Mouse (Mus musculus) kidney, postnatal 0 days (tissue): ENCODE data around the gene Crhr2. TPM values are rescaled to one million over a fixed set of nuclear protein-coding genes. Genes with fewer than 3 reads are reported as not detected.
A peak's percentile ranks its signal among the peaks of the same experiment; 100 is the strongest.

ENCODE experiments used
- ATAC-seq: fragments of 200-750 bp; cut with Nextera tagmentation; replicated peaks from 2 replicates; pipeline ENCODE4 v1.8.0; 2017; ENCODE audit warnings: low read depth, moderate number of reproducible peaks, moderate TSS enrichment, moderate library complexity; ENCODE audit not compliant: low FRiP score
- DNase-seq: peaks from one replicate; pipeline ENCODE4 v3.0.0-alpha.2; 2016; ENCODE audit warnings: low spot score
- H3K27ac ChIP-seq: fragments of 300-500 bp; sonication (generic); 2 replicates; pipeline ENCODE4 v1.5.1; 2014; ENCODE audit warnings: mild to moderate bottlenecking
- H3K27me3 ChIP-seq: fragments of 300-500 bp; sonication (generic); 2 replicates; pipeline ENCODE4 v1.6.1; 2014; ENCODE audit warnings: low read length, mixed read lengths; ENCODE audit not compliant: insufficient read depth
- H3K36me3 ChIP-seq: fragments of 300-500 bp; sonication (generic); 2 replicates; pipeline ENCODE4 v1.6.1; 2014; ENCODE audit warnings: low read length, mixed read lengths; ENCODE audit not compliant: insufficient read depth
- H3K4me1 ChIP-seq: fragments of 300-500 bp; sonication (generic); replicated peaks from 2 replicates; pipeline ENCODE4 v1.6.1; 2014; ENCODE audit warnings: antibody characterized with exemption, low read length, mixed read lengths; ENCODE audit not compliant: insufficient read depth
- H3K4me2 ChIP-seq: fragments of 300-500 bp; sonication (generic); 2 replicates; pipeline ENCODE4 v1.6.1; 2014; ENCODE audit warnings: mild to moderate bottlenecking, low read length, moderate library complexity, mixed read lengths
- H3K4me3 ChIP-seq: fragments of 300-500 bp; sonication (generic); replicated peaks from 2 replicates; pipeline ENCODE4 v1.5.1; 2014; ENCODE audit warnings: low read depth, low read length
- H3K9ac ChIP-seq: fragments of 300-500 bp; sonication (generic); 2 replicates; pipeline ENCODE4 v1.6.1; 2014; ENCODE audit warnings: low read depth, low read length
- H3K9me3 ChIP-seq: fragments of 300-500 bp; sonication (generic); replicated peaks from 2 replicates; pipeline ENCODE4 v1.6.1; 2016; ENCODE audit warnings: low read length, inconsistent platforms, mixed read lengths
- CTCF ChIP-seq: IDR thresholded peaks from 2 replicates; pipeline ENCODE4 v1.5.1; 2016; ENCODE audit warnings: antibody characterized with exemption, low read depth, mild to moderate bottlenecking, moderate library complexity
- WGBS: fragments of 180-500 bp; shearing (Covaris S2); extraction: QIAGEN DNeasy Blood & Tissue Kit; methylation state at CpG from one replicate; pipeline ENCODE4 v1.1.7; 2014; 5-methylcytosine and 5-hydroxymethylcytosine counted together
- polyA plus RNA-seq: library from polyadenylated mRNA; unstranded; fragments of >200 nt; fragmentation: Nextera tagmentation; extraction: Ambion mirVana; gene quantifications from 2 replicates; pipeline ENCODE4 v1.2.1, GENCODE M21; 2015

The Crhr2 gene
- polyA plus RNA-seq, 1 experiment from 2014 or later: 0.12 TPM

DNA sequence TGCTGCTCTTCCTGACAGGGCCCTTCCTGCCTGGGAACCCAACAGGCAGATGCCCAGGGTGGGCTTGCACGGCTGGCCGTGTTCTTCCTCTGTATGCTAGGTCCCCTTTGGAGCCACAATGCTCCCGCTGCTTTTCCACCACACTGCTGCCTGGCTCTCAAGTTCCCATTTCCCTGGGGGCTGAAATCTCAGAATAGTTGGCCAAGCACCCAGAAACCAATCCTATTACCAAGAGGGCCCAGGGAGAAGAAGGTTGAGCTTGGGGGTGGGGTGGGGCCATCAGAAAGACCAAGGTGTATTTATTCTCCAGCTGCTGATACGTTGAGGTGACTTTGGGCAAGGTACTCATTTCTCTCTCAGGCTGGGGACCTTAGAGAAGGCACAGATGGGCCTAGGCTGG lies 1.5 kb downstream of the Crhr2 start:
- Histone ChIP-seq H3K27me3 (no peaks in the 10 kb centered on the region), H3K4me3 (no peak overlapping the region), H3K4me2 (no peak overlapping the region), H3K4me1 (no peaks in the 10 kb centered on the region), H3K9me3 (no peaks in the 10 kb centered on the region), H3K27ac (no peak overlapping the region), H3K9ac (no peak overlapping the region), H3K36me3 (no peaks in the 10 kb centered on the region)
- WGBS: 82% methylated on average over 4 of the region's 4 CpGs
- ATAC-seq: no peak
- no peak for TF ChIP-seq CTCF
- DNase-seq: no peak

DNA sequence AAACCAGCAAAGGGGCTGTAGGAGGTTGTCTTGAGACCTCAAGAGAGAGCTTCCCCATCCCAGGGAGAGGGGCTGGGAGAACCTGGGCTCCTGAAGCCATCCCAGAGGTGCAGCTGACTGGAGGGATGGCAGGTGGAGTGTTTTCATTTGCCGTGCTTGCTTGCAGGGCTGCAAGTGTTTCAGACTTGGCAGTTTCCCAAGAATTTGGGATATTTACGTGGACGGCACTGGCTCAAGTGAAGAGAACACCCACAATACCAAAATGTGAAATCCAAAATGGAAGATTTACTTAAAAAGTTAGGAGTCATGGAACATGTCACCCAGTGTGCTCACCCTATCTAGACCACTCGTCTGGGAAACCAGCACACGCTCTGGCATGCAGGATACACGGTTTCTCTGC lies 2.2 kb downstream of the Crhr2 start:
- Histone ChIP-seq H3K4me1 (no peaks in the 10 kb centered on the region), H3K27me3 (no peaks in the 10 kb centered on the region), H3K27ac (no peak overlapping the region), H3K4me2 (no peak overlapping the region), H3K9ac (no peak overlapping the region), H3K9me3 (no peaks in the 10 kb centered on the region), H3K4me3 (no peak overlapping the region), H3K36me3 (no peaks in the 10 kb centered on the region)
- ATAC-seq (no peak), DNase-seq (no peak)
- TF ChIP-seq CTCF: no peak
- WGBS: 59% methylated on average over 6 of the region's 6 CpGs

DNA sequence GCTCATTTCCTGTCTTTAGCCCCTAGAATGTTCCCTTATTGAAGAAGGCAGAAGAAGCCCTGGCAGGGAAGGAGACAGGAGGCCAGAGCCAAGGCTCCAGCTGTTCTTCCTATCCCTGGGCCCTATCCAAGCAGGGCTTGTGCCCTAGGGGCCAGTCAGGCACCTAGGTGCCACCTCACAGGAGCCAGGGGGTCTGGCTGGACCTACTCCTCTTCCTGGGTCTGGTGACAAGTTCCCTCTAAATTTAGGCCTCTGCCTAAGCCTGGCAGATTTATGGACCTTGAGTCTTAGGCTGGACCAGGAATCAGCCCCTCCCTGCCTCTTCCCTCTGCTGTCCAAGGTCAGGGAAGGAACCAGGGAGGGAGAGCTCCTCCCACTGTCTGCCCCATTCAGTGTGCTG lies 4.4 kb downstream of the Crhr2 start:
- Histone ChIP-seq H3K36me3 (no peaks in the 10 kb centered on the region), H3K4me1 (no peaks in the 10 kb centered on the region), H3K27me3 (no peaks in the 10 kb centered on the region), H3K4me3 (no peak overlapping the region), H3K9me3 (no peaks in the 10 kb centered on the region), H3K27ac (no peak overlapping the region), H3K9ac (no peak overlapping the region), H3K4me2 (no peak overlapping the region)
- ATAC-seq: no peak
- TF ChIP-seq CTCF: no peak
- DNase-seq: no peak

DNA sequence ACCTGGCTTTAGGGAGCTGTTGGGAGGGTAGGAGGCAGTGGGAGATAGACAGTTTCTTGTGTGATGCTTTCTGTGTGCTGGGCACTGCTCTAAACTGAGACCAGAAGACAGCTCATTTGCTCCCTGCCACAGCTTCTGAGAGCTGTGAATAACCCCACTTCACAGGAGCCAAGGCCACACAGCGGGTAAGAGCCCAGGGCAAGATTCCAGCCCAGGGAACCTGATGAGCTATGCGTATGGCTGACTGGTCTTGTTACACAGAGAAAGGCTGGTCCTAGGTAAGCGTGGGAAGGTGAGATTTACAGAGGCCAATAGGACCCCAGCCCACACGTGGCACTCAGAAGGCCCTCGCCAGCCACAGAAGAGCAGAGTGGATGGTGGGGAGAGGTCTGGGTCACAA lies 6.2 kb downstream of the Crhr2 start:
- Histone ChIP-seq H3K9me3 (no peaks in the 10 kb centered on the region), H3K4me1 (no peaks in the 10 kb centered on the region), H3K27ac (no peak overlapping the region), H3K4me3 (no peak overlapping the region), H3K9ac (no peak overlapping the region), H3K36me3 (no peaks in the 10 kb centered on the region), H3K4me2 (no peak overlapping the region), H3K27me3 (no peaks in the 10 kb centered on the region)
- no peak for TF ChIP-seq CTCF
- DNase-seq (no peak), ATAC-seq (no peak)
- 73% methylated on average over 5 of the region's 5 CpGs for WGBS

DNA sequence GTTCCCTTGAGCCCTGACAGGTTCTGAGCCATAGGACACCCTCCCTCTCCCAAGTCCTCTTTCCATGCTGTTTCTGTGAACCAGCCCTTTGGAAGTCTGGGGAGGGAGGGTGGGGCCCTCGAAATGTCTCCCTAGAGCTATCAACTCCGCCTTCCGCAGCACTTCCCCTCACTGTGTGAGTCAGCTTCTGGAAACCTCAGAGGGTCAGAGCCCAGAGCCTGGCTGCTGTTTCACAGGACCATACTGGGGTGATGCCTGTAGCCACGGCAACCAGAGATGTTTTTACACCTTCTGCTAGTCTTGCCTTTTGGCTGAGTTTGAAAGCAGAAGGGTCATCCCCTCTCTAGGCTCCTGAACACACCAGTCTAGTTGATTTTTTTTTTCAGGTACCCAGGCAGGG lies 9.8 kb downstream of the Crhr2 start:
- no peak overlapping the region for H3K4me2 ChIP-seq

DNA sequence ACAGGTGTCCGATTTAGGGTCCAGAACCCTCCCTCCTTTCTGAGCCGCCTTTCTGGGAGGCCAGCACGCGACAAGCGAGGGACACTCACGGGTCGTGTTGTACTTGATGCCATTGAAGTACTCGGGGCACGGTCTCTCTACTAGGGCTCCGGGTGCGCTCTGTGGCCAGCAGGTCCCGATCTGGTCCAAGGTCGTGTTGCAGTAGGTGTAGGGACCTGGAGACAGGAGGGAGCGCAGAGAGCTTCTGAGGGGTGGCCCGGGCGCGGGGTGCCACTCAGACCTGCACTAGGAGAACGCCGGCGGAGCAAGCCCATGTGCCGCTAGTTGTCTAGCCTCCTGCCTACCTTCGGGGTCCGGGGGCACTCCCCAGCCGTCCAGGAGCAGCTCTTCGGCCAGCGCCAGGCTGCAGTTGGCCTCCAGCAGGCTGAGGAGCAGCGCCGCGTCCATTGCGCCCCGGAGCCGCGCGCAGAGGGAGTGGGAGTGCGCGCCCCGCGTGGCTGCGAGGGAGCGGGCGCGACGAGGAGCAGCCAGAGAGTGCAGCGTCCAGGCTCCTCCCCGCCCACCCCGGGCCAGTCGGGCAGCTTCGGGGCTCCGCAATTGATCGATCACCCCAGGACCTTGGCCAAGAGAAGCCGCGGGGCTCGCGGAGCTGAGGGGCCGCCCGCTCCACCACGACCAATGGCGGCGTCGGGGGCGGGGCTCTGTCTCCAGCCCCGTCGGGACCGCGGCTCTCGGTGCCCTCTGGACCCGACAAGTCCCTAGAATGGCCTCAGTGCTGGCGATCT lies 15.3 kb downstream of the Crhr2 start:
- Histone ChIP-seq H3K9me3 (no peaks in the 10 kb centered on the region), H3K4me2 (peak overlapping the region; percentile 82), H3K27ac (no peak overlapping the region), H3K27me3 (peaks cover 47% of the 10 kb centered on the region), H3K9ac (no peak overlapping the region), H3K4me1 (0 out of 2 replicates have a peak, but pooled peaks cover 3% of the 10 kb centered on the region), H3K36me3 (no peaks in the 10 kb centered on the region), H3K4me3 (peak overlapping the region; percentile 47)
- no peak for DNase-seq
- no peak for TF ChIP-seq CTCF
- 1% methylated on average over 57 of the region's 68 CpGs for WGBS
- peak; percentile 29; the same call in 1 of the 2 replicates for ATAC-seq

More for the DNA sequence above, 9.8 kb downstream of the Crhr2 start:
- TF ChIP-seq CTCF: no peak
- no peak overlapping the region for H3K4me3 ChIP-seq
- H3K27me3 ChIP-seq: peaks cover 10% of the 10 kb centered on the region; the same call in 1 of the 2 replicates
- 22% methylated on average over 4 of the region's 4 CpGs for WGBS
- H3K36me3 ChIP-seq: no peaks in the 10 kb centered on the region
- H3K9ac ChIP-seq: no peak overlapping the region
- no peaks in the 10 kb centered on the region for H3K4me1 ChIP-seq
- no peaks in the 10 kb centered on the region for H3K9me3 ChIP-seq
- ATAC-seq (no peak), DNase-seq (no peak)
- no peak overlapping the region for H3K27ac ChIP-seq
